Mouse (Mus musculus): Measurements from ENCODE around the gene Gm12355. TPM values are rescaled to one million over a fixed set of nuclear protein-coding genes. Genes with fewer than 3 reads are reported as not detected.
"Not testable (repeated sequence)": the region's sequence is repeated elsewhere in the genome, so short reads cannot be mapped to it uniquely, and the experiment has no call there.

Gm12355 gene
- total and polyA plus RNA-seq, 2 experiments from 2014 or later = 0.28 TPM; not detected in 1

DNA sequence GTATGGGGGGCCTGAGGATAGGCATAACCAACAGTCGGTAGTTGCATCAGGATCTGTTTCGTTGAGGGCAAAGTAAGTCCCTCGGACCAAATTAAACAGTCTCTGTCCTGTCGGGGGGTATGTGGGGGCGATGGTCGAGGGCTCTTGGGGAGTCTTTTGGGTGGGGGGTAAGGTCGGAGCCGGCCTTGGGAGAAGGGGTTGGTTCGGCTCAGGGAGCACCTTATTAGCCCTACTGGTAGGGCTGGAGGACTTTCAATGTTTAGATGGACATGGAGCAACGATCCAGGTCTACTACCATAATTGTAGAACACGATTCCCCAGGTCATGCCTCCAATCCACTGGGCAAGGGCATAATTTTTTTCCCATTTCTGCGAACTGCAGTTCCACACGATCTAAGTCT is 4.7 kb downstream of the Gm12355 start:
- H3K4me3 ChIP-seq (ENCODE audit: low read depth, low read length) = no peak overlapping the region

DNA sequence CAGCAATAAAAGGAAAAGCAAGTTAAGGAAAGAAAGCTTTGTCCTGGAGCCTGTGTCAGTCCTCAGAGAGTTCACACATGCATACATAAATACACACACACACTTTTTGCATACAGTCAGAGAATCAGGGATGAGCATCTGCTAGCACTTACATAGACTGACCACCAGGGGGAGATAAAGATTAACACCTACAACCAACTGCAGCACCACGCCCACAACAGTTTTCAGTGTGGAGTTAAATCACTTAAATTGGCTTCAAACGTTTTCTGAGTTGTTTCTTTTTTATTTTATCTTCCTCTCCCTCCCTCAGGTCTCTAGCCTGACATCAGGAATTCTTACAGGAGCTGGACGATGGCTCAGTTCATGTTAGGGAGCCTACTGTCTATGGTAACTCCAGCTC is 18.7 kb downstream of the Gm12355 start:
- 14% methylated on average over 3 of the region's 3 CpGs for WGBS

More for the DNA sequence above, 4.7 kb downstream of the Gm12355 start:
- H3K27ac ChIP-seq (ENCODE audit: low read depth, low read length) = no peak overlapping the region
- no peaks in the 10 kb centered on the region for H3K27me3 ChIP-seq (ENCODE audit: insufficient read depth, low read length)
- H3K9me3 ChIP-seq (ENCODE audit: low read length) = no peaks in the 10 kb centered on the region
- WGBS = 94% methylated on average over 13 of the region's 13 CpGs
- H3K9ac ChIP-seq (replicated peaks; ENCODE audit: low read length, poor library complexity, severe bottlenecking) = no peak overlapping the region
- H3K4me2 ChIP-seq (ENCODE audit: low read depth, low read length, poor library complexity, severe bottlenecking) = no peak overlapping the region
- H3K4me1 ChIP-seq (ENCODE audit: insufficient read depth, low read length) = no peaks in the 10 kb centered on the region
- no peak for TF ChIP-seq CTCF (IDR thresholded peaks at IDR 0.05)
- no peak for DNase-seq (ENCODE audit: low spot score)
- no peaks in the 10 kb centered on the region for H3K36me3 ChIP-seq (ENCODE audit: insufficient read depth, low read length)
- ATAC-seq (ENCODE audit: low FRiP score) = no peak

DNA sequence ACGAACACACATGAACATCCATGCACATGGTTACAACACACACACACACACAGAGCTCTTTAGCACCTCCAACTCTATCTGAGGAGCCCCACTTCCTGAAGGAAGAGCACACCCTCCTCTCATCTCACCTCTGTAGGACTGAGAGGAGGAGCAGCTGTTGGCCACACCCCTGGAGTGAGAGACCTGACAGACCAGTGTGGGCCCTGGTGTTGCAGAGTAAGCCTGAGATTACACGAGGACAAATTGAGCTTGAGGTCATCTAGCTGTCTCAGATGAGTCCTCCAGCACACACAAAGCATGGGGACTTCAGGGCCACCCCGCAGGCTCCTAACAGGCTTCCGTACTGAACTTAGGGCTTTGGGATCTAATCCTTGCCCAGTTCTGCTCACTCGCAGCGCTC is 20.6 kb downstream of the Gm12355 start:
- not testable (repeated sequence) for DNase-seq (ENCODE audit: low spot score); H3K4me3 ChIP-seq (ENCODE audit: low read depth, low read length); ATAC-seq (ENCODE audit: low FRiP score); H3K9me3 ChIP-seq (ENCODE audit: low read length); H3K4me1 ChIP-seq (ENCODE audit: insufficient read depth, low read length); H3K4me2 ChIP-seq (ENCODE audit: low read depth, low read length, poor library complexity, severe bottlenecking); H3K27me3 ChIP-seq (ENCODE audit: insufficient read depth, low read length); H3K9ac ChIP-seq (replicated peaks; ENCODE audit: low read length, poor library complexity, severe bottlenecking); H3K36me3 ChIP-seq (ENCODE audit: insufficient read depth, low read length); H3K27ac ChIP-seq (ENCODE audit: low read depth, low read length)
- WGBS = 71% methylated on average over 6 of the region's 6 CpGs

More for the DNA sequence above, 18.7 kb downstream of the Gm12355 start:
- H3K4me3 ChIP-seq (ENCODE audit: low read depth, low read length) = no peak overlapping the region
- 0 out of 2 replicates have a peak, but pooled peaks cover 3% of the 10 kb centered on the region for H3K27me3 ChIP-seq (ENCODE audit: insufficient read depth, low read length)
- no peaks in the 10 kb centered on the region for H3K9me3 ChIP-seq (ENCODE audit: low read length)
- DNase-seq (ENCODE audit: low spot score) (peak; percentile 83), ATAC-seq (ENCODE audit: low FRiP score) (no peak)
- no peak overlapping the region for H3K9ac ChIP-seq (replicated peaks; ENCODE audit: low read length, poor library complexity, severe bottlenecking)
- no peak overlapping the region for H3K4me2 ChIP-seq (ENCODE audit: low read depth, low read length, poor library complexity, severe bottlenecking)
- no peaks in the 10 kb centered on the region for H3K4me1 ChIP-seq (ENCODE audit: insufficient read depth, low read length)
- H3K27ac ChIP-seq (ENCODE audit: low read depth, low read length) = no peak overlapping the region
- no peaks in the 10 kb centered on the region for H3K36me3 ChIP-seq (ENCODE audit: insufficient read depth, low read length)
- TF ChIP-seq CTCF (IDR thresholded peaks at IDR 0.05) = peak; percentile 90

DNA sequence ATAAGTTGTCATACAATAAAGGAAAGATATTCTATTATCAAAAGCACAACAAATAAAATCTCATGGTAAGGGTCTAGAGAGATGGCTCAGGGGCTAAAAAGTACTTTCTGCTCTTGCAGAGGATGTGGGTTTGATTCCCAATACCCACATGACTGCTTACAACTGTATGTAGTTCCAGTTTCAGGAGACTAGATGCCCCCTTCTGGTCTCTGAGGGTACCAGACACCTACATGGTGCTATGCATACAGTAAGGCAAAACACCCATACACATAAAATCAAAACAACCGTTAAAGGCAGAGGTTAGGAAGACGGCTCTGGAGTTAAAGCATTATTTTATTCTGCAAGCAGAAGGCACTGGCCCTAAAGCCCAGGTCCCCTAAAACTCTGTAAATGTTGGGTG is 21.5 kb downstream of the Gm12355 start:
- Histone ChIP-seq H3K27ac (ENCODE audit: low read depth, low read length) (no peak overlapping the region), H3K4me3 (ENCODE audit: low read depth, low read length) (no peak overlapping the region), H3K9ac (replicated peaks; ENCODE audit: low read length, poor library complexity, severe bottlenecking) (no peak overlapping the region), H3K4me1 (ENCODE audit: insufficient read depth, low read length) (no peaks in the 10 kb centered on the region), H3K9me3 (ENCODE audit: low read length) (no peaks in the 10 kb centered on the region), H3K36me3 (ENCODE audit: insufficient read depth, low read length) (no peaks in the 10 kb centered on the region), H3K4me2 (ENCODE audit: low read depth, low read length, poor library complexity, severe bottlenecking) (no peak overlapping the region), H3K27me3 (ENCODE audit: insufficient read depth, low read length) (0 out of 2 replicates have a peak, but pooled peaks cover 2% of the 10 kb centered on the region)
- 92% methylated on average over 2 of the region's 2 CpGs for WGBS
- TF ChIP-seq CTCF (IDR thresholded peaks at IDR 0.05) = no peak
- ATAC-seq (ENCODE audit: low FRiP score) (no peak), DNase-seq (ENCODE audit: low spot score) (no peak)

DNA sequence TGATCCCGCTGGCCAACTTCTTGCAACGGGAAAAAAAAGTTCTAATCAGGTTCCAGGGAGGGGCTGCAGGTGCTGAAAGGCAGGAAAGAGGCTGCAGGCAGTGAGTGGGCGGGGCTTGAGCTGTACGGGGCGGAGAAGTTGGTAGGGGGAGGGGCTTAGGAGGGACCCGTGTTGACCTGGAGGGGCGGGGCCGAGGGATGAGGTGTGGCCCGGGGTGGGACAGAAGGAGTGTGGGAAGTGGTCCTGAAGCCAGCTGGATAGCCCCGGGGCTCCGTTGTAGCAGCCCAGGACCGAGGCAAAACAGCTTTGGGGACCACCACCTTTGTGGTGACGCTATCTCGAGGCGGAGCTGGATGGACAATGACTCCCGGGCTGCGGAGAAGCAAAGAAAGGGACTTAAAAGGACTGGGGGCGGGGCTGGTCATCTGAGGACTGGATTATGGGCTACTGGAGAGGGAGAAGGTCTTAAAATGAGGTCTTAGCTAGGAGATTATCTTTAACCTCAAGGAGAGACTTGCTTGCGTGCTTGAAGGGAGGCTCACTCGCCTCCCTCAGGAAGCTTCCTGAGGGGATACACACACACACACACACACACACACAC is 23.3 kb downstream of the Gm12355 start:
- Histone ChIP-seq H3K27me3 (ENCODE audit: insufficient read depth, low read length) (no peaks in the 10 kb centered on the region), H3K9me3 (ENCODE audit: low read length) (no peaks in the 10 kb centered on the region), H3K27ac (ENCODE audit: low read depth, low read length) (no peak overlapping the region), H3K4me2 (ENCODE audit: low read depth, low read length, poor library complexity, severe bottlenecking) (peak overlapping the region; percentile 52), H3K4me3 (ENCODE audit: low read depth, low read length) (peak overlapping the region; percentile 23), H3K36me3 (ENCODE audit: insufficient read depth, low read length) (no peaks in the 10 kb centered on the region), H3K9ac (replicated peaks; ENCODE audit: low read length, poor library complexity, severe bottlenecking) (no peak overlapping the region), H3K4me1 (ENCODE audit: insufficient read depth, low read length) (no peaks in the 10 kb centered on the region)
- 2% methylated on average over 20 of the region's 20 CpGs for WGBS
- DNase-seq (ENCODE audit: low spot score) (no peak), ATAC-seq (ENCODE audit: low FRiP score) (no peak)
- TF ChIP-seq CTCF (IDR thresholded peaks at IDR 0.05) = no peak

DNA sequence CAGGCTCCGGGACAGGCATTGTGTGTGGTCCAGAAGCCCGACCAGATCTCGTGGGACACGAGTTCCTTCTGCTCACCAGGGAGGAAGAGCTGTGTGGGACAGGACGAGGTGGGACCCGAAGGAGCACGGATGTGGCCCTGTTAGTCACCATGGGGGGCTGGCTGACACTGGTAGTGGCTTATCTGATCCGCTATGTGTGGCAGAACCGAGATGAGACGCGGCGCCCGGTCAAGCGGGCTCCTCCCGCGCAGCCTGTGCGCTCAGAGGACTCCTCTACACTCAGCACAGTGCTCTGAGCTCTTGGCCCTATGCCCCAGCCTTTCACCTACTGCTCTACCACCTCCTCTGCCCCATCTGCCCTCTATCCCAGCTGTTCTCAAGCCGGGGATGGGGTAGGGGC is 26.2 kb downstream of the Gm12355 start:
- Histone ChIP-seq H3K36me3 (ENCODE audit: insufficient read depth, low read length) (no peaks in the 10 kb centered on the region), H3K27me3 (ENCODE audit: insufficient read depth, low read length) (no peaks in the 10 kb centered on the region), H3K4me2 (ENCODE audit: low read depth, low read length, poor library complexity, severe bottlenecking) (no peak overlapping the region), H3K9me3 (ENCODE audit: low read length) (no peaks in the 10 kb centered on the region), H3K4me1 (ENCODE audit: insufficient read depth, low read length) (no peaks in the 10 kb centered on the region), H3K9ac (replicated peaks; ENCODE audit: low read length, poor library complexity, severe bottlenecking) (no peak overlapping the region), H3K27ac (ENCODE audit: low read depth, low read length) (no peak overlapping the region), H3K4me3 (ENCODE audit: low read depth, low read length) (no peak overlapping the region)
- TF ChIP-seq CTCF (IDR thresholded peaks at IDR 0.05) = no peak
- DNase-seq (ENCODE audit: low spot score) (no peak), ATAC-seq (ENCODE audit: low FRiP score) (no peak)
- WGBS = 38% methylated on average over 18 of the region's 18 CpGs
